Mouse (Mus musculus): Measurements from ENCODE around the gene Pdcl3.
A peak's percentile ranks its signal among the peaks of the same experiment; 100 is the strongest.

Gene Pdcl3

DNA sequence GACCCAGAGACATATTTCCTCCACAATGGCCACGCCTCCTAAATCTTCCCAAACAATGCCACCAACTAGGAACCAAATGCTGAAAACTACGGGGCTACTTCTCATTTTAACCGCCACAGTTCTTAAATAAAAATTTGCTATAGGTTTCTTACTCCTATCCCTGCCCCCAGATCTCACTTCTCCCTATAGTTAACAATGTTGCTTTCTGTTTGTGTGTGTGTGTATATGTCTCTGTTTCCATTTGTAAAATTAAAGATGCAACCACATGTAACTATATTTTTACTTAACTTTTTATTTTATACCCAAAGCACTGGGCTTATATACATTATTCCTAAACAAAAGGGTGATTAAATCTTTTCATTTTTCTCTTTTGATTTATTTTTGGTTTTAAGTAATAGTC is at the start of gene Pdcl3:
Gene Pdcl3 (plus strand): TSS at position 301 of the 400 bp plus-strand sequence.
- no peak for DNase-seq (ENCODE audit: extremely low read depth, insufficient read length, low spot score)

DNA sequence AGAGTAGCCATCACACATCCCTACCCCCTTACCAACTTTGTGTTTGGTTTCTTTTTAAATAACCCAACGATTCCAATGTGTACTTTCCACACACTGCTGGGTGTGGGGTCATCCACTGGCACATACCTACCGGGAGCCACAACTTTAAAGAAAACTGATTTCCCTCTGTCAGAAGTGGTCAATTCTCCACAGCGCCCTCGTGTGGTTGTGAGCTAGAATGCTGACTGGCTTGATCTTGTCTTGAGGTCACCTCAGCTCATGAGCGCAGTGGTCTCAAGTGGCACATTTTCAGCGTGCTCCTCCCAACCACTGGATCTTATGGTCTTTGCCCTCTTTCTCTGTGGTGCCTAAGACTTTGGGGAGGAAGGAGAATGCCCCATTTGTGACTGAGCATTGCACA is 48.6 kb upstream of the Pdcl3 start:
- no peak for DNase-seq (ENCODE audit: extremely low read depth, insufficient read length, low spot score)

DNA sequence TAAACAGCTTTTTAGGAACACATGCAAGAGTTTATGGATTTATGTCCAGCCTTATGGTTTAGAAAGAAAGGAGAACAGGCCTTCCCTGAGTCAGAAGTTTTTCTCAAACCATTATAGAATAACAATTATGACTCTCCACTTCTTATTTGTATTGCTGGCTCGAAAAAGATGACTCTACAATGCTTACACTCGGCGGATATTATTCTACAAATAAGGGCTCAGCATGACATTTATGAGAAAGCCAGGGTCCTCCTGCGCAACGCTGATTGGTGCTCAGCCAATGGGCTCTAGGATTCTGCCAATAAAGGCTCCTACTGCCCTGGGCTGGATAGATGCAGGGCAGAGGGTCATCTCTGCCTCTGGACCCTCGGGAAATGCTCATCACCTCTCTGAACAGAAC is 46.6 kb upstream of the Pdcl3 start, which contains the start of gene Nms:
Gene Nms (plus strand): TSS at position 301 of the 400 bp plus-strand sequence.
- DNase-seq (ENCODE audit: extremely low read depth, insufficient read length, low spot score), result no peak

DNA sequence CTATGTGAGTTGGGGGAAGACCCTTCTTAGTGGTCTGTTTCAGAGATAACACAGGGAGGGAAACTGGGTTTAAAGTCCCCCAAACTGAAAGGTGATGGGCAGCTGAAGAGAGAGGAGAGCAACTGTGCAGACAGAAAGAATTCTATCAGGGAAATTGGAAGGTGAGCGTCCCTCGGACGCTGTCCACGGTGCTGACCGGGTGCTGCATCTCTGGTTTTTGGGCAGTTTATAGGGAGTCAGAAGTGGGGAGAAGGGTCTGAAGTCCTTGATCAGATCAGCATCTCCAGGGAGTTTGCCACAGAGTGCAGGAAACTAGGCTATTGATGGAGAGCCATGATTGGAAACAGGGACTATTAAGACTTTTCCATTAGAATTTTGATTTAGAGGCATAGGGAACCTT is 45.8 kb upstream of the Pdcl3 start:
- peak; percentile 6 for DNase-seq (ENCODE audit: extremely low read depth, insufficient read length, low spot score)

DNA sequence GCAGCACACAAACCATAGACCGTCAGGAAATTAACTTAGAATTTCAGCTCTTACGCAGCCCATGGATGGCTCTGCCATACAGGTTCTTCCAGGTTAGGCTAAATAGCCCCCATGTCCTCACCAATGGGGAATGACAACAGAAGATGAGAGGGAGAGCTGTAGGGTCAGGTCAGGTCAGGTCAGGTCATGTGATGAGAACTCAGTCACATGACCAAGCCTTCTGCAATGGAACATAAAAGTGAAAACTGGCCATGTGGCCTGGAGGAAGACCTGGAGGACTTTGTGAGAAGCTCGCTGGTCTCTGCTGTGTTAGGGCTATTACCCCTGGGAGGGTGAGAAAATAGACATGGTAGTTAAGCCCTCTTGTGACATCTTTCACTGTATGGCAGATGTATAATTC is 29.0 kb upstream of the Pdcl3 start:
- DNase-seq (ENCODE audit: extremely low read depth, insufficient read length, low spot score), result no peak

DNA sequence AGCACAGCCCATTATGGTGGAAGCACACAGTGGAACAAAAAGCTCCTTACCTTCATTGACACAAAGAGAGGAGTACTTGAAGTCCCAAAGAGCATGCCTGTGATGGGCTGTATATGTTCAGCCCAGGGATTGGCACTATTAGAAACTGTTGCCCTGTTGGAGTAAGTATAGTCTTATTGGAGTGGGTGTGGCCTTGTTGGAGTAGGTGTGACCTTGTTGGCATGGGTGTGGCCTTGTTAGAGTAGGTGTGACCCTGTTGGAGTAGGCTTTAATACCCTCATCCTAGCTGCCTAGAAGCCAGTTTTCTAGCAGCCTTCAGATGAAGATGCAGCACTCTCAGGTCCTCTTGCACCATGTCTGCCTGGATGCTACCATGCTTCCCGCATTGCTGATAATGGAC is 16.3 kb upstream of the Pdcl3 start:
- DNase-seq (ENCODE audit: extremely low read depth, insufficient read length, low spot score), result no peak

DNA sequence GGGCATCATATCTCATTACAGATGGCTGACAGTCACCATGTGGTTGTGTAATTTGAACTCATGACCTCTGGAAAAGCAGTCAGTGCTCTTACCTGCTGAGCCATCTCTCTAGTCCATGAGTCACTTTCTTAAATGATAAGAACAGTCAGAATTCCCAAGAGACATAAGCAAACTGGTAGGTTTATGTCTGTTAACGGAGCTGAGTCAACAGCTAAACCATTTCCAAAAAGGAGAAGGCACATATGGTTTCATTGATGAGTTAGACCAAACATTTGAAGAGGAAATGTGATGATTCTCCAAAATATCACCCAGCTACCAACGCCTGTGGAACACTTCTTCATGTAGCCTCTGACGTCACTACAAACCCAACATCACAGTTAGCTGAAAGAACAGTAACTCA is 13.7 kb upstream of the Pdcl3 start:
- no peak for DNase-seq (ENCODE audit: extremely low read depth, insufficient read length, low spot score)

DNA sequence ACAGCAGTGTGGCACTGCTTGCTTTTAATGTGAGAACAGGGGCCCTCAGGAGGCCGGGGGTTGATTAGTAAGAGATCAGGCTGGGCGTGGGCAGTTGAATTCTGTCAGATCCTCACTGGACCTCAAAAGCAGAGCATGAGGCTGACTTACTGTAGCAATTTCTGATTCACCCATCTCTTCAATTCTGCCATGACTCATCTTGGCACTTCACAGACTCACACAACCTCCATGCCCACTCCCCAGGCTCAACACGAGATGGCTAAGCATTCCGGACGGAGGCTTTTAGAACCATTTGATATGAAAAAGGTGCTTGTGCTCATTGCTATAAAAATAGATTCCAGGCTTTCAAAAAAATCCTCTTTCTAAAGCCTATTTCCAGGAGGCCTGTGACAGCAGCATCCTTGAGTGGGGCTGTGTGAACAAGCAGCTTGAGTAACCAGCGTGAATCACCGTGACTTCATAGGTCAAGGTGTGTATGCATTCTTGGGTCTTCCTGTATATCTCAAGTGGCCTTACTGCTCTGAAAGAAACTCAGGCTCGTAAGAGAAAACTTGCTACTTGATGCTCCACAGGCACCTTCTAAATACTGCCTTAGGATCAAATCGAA is 12.3 kb upstream of the Pdcl3 start:
- DNase-seq (ENCODE audit: extremely low read depth, insufficient read length, low spot score), result peak; percentile 47

DNA sequence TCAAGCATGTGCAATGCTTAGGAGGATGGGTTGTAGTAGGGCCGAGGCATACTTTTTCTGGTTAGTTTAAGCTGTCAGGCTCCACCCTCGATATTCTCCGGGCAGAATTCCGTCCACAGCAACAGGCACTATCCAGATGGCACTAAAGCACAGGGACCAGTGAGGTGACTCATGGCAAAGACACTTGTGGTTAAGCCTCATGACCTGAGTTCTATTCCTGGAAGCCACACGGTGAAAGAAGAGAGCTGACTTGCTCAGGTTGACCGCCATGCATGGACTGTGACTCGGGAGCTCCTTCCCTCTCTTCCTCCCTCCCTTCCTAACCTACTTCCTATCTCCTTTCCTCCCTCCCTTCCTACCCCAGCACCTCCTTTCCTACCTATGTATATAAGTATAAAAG is 5.5 kb upstream of the Pdcl3 start:
- peak; percentile 72 for DNase-seq (ENCODE audit: extremely low read depth, insufficient read length, low spot score)

DNA sequence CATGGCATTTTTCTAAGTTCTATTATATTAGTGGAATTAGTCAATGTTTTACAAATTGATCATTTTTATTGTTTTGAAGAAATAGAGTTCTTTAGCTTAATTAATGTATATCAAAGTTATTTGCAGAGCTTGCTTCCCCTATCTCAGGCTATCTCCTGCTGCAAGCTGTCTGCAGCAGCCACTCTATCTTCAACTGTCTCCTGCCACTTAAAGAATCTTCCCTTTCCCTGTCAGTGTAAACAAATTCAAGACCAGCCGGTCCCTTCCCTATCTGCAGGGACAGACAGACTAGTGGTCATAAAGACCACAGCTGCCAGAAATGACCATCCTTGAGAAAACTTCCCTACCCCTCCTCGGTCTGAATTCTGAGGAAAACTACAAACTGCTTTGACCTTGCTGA is 1.5 kb upstream of the Pdcl3 start:
- no peak for DNase-seq (ENCODE audit: extremely low read depth, insufficient read length, low spot score)

DNA sequence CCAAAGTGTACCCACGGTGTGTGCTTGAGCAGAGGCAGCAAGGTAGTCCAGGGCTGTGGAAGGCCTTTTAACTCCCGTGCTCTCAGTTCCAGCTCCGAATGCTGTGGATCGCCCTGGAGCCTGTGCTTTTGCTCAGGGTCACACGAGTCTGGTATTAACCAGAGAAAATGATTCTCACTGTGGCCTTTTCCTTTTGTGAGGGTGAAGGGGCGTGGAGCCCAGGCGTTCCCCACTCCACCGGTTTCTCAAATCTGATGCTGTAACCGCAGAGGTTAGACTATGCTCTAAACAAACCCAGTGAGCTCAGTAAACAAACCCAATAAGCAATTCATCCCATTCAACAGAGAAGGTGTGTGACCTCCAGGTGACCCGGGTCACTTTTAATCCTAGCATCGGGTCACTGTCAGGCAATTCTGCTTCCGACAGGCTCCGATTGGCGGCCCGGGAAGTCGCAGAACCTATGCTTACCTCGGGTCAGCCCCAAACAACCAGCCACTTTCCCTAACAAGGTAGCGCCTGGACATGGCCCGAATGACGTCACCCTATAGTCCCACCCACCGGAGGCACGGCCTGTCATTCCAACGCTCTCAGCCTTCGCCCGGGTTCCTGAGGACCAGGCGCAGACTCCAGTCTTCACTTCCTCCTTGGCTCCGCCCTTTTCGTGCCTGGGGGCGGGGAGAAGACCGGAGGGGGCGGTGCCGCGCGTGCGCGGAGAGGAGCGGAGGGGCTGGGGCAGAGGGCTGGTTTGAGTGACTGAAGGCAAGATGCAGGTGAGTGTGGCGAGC is 1.9 kb downstream of the Pdcl3 start:
- DNase-seq (ENCODE audit: extremely low read depth, insufficient read length, low spot score), result peak; percentile 98

DNA sequence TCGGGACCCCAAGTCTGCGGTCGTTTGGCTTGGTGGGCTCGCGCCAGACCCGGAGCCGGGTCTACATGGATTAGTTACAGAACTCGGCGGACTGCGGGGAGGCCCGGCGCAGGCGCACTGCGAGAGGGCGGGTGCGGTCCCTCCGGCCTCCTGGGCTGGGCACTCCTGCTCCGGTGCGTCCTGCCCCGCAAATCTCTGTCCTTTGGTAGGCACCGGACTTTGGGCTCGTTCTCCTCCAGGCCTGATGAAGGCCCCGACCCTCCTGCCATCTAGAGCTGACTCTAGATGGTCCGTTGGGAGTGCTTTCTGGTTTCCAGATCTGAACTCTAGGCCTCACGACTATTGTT is 2.4 kb downstream of the Pdcl3 start:
- DNase-seq (ENCODE audit: extremely low read depth, insufficient read length, low spot score), result no peak

DNA sequence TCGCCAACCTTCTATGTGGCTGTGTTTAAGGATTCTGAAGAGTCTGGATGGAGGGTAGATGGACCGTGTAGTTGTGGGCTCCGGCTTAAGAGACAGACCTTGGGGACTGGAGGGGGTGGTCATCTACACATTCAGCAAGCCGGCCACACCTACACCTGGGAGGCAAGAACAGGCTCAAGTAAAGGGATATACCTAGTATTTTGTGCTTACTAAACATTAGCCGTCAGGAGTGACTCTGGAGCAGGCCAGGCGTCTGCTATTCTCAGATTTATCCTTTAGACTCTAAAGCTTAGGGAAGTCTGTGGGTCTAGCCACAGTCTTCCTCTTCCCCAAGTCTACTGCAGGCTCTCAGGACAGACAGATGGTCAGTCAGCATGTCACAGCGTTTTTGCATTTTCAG is 2.9 kb downstream of the Pdcl3 start:
- no peak for DNase-seq (ENCODE audit: extremely low read depth, insufficient read length, low spot score)

DNA sequence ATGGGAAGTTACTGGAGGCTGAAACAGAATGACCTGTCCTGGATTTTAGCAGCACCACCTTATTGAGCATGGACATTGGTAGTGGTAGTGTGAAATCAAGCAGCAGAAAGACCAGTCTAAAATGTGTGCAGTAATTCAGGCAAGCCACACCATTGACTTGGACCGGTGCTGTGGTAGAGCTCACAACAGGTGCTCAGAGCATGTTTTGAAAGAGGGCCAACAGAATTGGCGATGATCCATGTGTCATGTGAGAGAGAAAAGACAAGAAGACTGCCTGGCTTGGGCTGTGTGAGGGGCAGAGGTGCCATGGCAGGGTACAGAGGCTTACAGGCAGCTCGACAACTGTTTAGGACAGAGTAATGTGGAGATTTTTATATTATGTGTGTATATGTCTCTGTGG is 7.0 kb downstream of the Pdcl3 start:
- no peak for DNase-seq (ENCODE audit: extremely low read depth, insufficient read length, low spot score)

DNA sequence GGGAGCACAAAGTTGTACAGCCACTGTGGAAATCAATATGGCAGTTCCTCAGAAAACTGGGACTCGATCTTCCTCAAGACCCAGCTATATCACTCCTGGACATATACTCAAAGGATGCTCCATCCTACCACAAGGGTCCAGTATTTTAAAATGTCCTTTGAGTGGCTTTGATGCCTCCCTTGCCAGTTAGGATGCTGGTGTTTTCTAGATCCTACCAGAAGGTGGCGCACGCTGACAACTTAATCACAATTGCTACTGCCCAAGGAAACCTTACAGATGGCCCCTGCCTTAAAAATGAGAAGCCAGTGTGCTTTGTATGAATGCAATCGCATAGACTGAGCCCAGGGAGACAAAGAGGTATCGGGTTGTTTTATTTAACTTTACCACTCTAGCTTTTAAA is 15.7 kb downstream of the Pdcl3 start:
- DNase-seq (ENCODE audit: extremely low read depth, insufficient read length, low spot score), result no peak

DNA sequence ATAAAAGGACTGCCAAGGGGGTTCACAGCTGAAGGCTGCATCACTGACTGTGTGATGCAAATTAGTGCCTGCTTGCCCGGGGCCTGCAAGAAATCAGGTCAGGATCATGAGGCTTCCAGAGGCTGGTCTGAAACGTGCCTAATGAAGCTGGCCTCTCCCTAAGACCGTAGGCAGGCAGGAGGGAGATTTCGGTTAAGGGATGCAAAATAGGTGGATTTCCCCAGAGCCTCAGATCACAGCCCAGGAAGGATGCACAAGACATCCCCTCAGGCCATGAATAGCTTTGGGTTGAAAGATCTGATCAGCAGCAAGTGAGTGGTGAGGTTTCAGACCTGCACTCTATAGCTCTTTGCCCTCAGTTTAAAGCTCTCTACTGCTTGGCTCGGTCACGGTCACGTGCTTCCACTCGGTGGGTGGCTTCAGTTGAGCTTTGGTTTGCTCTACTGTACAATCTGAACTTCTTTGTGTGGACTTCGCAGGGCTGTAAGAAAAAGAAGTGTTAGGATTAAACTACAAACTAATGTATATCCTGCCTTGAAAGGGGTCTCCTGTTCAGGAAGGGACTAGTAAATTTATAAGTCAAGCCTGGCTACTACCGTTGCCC is 20.4 kb downstream of the Pdcl3 start:
- no peak for DNase-seq (ENCODE audit: extremely low read depth, insufficient read length, low spot score)

DNA sequence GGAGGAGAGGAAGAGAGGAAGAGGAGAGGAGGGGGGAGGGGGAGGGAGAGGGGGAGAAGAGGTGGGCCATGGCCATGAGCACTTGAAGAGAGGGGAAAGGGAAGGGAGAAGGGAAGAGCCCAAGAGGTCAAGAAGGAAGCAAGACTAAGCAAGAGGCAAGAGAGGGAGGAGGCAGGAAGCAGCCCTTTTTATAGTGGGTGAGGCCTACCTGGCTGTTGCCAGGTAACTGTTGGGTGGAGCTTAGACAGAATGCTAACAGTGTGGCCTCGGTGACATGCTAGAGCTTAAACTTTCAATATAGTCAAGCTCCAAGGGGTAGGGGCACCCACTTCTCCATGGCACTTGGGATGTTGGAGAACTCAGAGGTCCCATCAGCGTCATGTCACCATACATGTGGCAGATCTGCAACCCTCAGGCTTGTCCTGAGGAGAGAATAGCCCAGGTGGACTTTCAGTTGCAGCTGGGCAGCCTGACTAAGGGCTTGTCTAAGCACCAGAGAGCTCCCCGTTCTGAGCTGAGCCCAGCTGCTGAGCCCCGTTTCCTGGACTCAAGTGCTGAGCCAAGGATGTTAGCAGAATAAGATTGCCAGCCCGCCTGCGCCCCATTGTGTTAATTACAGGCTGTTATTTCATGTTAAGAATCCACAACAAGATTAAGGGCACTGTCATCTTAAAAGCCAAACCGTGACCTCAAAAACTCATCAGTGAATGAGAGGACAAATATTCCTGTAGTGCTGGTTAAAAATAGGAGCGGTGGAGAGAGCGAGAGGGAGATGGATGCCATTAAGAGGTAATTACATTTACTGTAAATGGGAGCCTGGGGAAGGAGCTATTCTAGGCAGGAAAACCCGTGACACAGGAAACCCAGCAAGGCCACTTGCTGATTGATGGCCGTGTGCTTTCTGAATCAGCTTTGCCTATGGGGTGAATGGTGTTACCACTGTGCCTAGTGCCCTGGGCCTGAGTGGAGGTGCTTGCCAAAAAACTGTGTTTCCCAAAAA is 21.7 kb downstream of the Pdcl3 start:
- DNase-seq (ENCODE audit: extremely low read depth, insufficient read length, low spot score), result no peak

DNA sequence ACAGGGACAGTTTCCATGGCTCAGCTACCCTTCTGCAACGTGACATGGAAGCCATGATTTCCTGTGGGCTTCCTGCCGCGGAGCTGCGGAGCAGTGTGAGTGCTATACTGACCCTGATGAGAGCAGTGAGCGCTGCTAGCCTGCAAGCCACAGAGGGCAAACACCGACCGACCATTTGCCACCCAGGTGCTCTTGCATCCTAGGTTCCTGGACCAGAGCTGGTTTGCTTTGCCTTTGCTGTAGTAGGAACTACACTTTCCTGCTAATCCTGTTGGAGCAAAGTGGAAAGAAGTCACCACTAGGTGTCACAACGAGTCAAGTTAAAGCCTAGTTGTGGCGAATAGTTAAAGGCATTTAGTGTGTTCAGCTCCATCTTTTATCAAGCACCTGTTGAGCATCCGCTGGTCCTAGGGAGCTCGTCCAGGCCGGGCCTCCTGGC is 25.2 kb downstream of the Pdcl3 start:
- peak; percentile 33 for DNase-seq (ENCODE audit: extremely low read depth, insufficient read length, low spot score)

DNA sequence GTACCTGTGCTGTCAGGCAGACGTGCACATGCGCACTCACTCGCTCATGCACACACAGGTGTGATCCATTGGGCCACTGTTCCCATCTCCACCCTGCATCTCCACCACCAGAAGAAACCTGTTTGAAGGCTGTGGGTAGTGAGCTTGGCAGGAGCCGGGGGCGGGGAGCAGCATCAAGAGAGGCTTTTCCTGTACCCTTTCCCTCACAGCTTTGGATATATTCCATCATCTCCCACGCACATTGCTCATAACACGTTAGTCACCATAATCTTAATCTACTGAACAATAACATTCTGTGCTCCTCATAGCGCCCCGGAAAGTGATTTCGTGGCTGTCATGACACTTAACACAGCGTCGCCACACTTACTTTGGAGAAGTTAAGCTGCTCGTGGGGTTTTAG is 27.2 kb downstream of the Pdcl3 start:
- DNase-seq (ENCODE audit: extremely low read depth, insufficient read length, low spot score), result no peak

DNA sequence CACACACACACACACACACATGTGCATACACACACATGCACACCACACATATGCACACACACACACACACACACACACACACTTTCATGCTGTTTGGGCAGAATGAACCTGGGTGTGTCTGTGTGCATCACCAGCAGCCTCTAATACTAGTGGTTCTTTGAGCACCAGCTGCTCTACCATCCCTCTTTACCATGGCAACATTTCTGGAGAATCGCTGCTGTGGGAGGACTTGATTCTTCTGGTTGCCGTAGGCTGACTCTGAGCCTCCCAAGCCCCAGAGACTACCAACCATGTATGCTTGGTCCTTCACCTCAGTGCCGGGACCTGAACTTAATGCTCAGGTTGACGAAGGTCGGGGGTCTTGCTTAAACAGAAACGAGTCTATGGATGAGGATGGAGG is 28.4 kb downstream of the Pdcl3 start:
- no peak for DNase-seq (ENCODE audit: extremely low read depth, insufficient read length, low spot score)

DNA sequence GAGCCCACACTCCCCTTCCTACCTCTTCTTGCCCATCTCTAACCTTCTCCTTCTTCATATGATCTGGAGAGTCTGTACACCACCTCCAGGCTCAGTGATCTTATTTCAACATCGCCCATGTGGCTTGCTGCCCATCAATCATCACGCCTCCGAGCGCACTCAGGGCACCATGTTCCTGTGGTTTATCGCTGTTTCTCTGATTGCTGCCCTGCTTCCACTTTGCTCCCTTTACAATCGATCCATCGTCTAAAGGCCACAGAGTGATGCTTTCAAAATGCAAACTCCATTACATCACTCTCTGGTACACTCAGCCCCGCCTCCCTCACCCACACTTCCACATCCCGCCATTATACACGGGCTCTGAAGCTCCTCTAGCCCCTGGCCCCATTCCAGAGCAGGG is 30.1 kb downstream of the Pdcl3 start:
- DNase-seq (ENCODE audit: extremely low read depth, insufficient read length, low spot score), result no peak

Data from 3134 (cell line).